Mouse (Mus musculus) stomach, postnatal 0 days (tissue): ENCODE data around the gene Slc25a12. TPM values are rescaled to one million over a fixed set of nuclear protein-coding genes. Genes with fewer than 3 reads are reported as not detected.

Experiments used
- ATAC-seq: fragments of 200-750 bp; cut with Nextera tagmentation; 2 replicates; pipeline ENCODE4 v1.8.0; 2017; ENCODE audit not compliant: low FRiP score, low TSS enrichment
- DNase-seq: peaks from one replicate; pipeline ENCODE4 v3.0.0-alpha.2; 2016; ENCODE audit warnings: low spot score
- H3K27ac ChIP-seq: fragments of 300-500 bp; sonication (generic); replicated peaks from 2 replicates; pipeline ENCODE4 v1.5.1; 2014; ENCODE audit warnings: mild to moderate bottlenecking, control low read depth
- H3K27me3 ChIP-seq: fragments of 300-500 bp; sonication (generic); 2 replicates; pipeline ENCODE4 v1.6.1; 2014; ENCODE audit warnings: low read length; ENCODE audit not compliant: control insufficient read depth, insufficient read depth
- H3K36me3 ChIP-seq: fragments of 300-500 bp; sonication (generic); 2 replicates; pipeline ENCODE4 v1.6.1; 2014; ENCODE audit warnings: low read length, mixed read lengths; ENCODE audit not compliant: control insufficient read depth, insufficient read depth
- H3K4me1 ChIP-seq: fragments of 300-500 bp; sonication (generic); replicated peaks from 2 replicates; pipeline ENCODE4 v1.6.1; 2014; ENCODE audit warnings: antibody characterized with exemption; ENCODE audit not compliant: control insufficient read depth, insufficient read depth
- H3K4me2 ChIP-seq: fragments of 300-500 bp; sonication (generic); replicated peaks from 2 replicates; pipeline ENCODE4 v1.6.1; 2014; ENCODE audit warnings: low read depth, mild to moderate bottlenecking, control low read depth, moderate library complexity
- H3K4me3 ChIP-seq: fragments of 300-500 bp; sonication (generic); 2 replicates; pipeline ENCODE4 v1.5.1; 2014; ENCODE audit warnings: low read depth, low read length, control low read depth
- H3K9ac ChIP-seq: fragments of 300-500 bp; sonication (generic); 2 replicates; pipeline ENCODE4 v1.6.1; 2014; ENCODE audit warnings: mild to moderate bottlenecking, low read length, control low read depth, mixed read lengths
- H3K9me3 ChIP-seq: fragments of 300-500 bp; sonication (generic); 2 replicates; pipeline ENCODE4 v1.6.1; 2016; ENCODE audit warnings: low read length; ENCODE audit not compliant: control insufficient read depth
- CTCF ChIP-seq: IDR thresholded peaks from 2 replicates; pipeline ENCODE4 v1.5.1; 2016; ENCODE audit warnings: antibody characterized with exemption, low read depth, mild to moderate bottlenecking, moderate library complexity
- EP300 ChIP-seq: optimal IDR thresholded peaks from 2 replicates; pipeline ENCODE3; 2016; ENCODE audit warnings: antibody characterized with exemption
- WGBS: fragments of 180-500 bp; shearing (Covaris S2); extraction: QIAGEN DNeasy Blood & Tissue Kit; methylation state at CpG from one replicate; pipeline ENCODE4 v1.1.7; 2014; 5-methylcytosine and 5-hydroxymethylcytosine counted together
- polyA plus RNA-seq: library from polyadenylated mRNA; unstranded; fragments of >200 nt; fragmentation: Nextera tagmentation; extraction: Ambion mirVana; gene quantifications from 2 replicates; pipeline ENCODE4 v1.2.1, GENCODE M21; 2015

Gene Slc25a12
- polyA plus RNA-seq, 1 experiment from 2014 or later = 28.0 TPM

- DNase-seq (no peak), ATAC-seq (no peak)
- Histone ChIP-seq H3K9me3 (no peaks in the 10 kb centered on the region), H3K4me3 (no peak overlapping the region), H3K27me3 (no peaks in the 10 kb centered on the region), H3K9ac (no peak overlapping the region), H3K36me3 (0 out of 2 replicates have a peak, but pooled peaks cover 4% of the 10 kb centered on the region), H3K27ac (no peak overlapping the region), H3K4me1 (no peaks in the 10 kb centered on the region), H3K4me2 (no peak overlapping the region)
- TF ChIP-seq CTCF = no peak
- TF ChIP-seq EP300 = no peak
- WGBS = 62% methylated on average over 5 of the region's 6 CpGs
Observed at GRCm38 (mm10) chr2:71336209-71336608, 31.3 kb downstream of the Slc25a12 start.

DNA sequence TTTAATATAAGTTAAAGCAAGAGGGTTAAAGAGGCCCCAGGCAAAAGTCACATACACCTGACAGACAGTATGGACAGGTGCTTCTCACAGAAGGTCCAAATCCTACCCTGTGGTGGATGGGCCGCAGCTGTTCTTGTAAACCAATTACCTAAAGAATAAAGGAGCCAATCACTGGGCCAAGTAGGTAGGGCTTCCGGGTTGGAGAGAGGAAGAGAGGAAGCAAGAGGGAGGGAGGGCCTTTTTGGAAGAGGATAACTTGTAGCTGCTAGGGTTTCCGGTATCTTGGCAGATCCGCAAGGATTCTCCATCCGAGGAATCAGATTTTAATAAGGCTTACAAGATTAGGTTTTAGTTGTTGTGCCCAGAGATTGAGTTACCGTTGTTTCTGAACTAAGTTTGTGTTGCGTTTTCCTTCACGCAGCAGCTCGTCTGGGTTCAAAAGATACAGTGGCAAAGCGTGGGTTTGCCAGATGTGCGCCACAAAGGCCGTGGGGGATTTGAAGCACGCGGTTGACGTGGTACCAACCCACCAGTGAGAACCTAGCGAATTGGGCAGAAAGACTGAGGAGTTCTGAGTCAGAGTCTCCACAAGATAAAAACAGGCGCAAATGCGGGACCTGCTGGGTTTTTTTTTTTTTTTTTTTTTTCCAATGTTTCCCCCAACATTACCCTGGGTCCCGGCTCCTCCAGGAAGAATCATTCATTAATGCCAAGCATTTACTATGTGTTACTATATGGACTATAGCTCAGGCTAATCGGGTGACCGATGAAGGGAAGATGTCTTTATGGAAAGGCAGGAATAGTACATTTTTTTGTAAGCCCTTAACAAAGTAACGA is 33.3 kb downstream of the Slc25a12 start:
- H3K36me3 ChIP-seq = 0 out of 2 replicates have a peak, but pooled peaks cover 4% of the 10 kb centered on the region
- no peak overlapping the region for H3K27ac ChIP-seq
- no peaks in the 10 kb centered on the region for H3K27me3 ChIP-seq
- DNase-seq = no peak
- TF ChIP-seq EP300 = no peak
- no peak for TF ChIP-seq CTCF
- H3K4me3 ChIP-seq = no peak overlapping the region
- no peak for ATAC-seq
- no peaks in the 10 kb centered on the region for H3K4me1 ChIP-seq
- H3K9me3 ChIP-seq = no peaks in the 10 kb centered on the region
- 92% methylated on average over 22 of the region's 22 CpGs for WGBS
- no peak overlapping the region for H3K4me2 ChIP-seq
- H3K9ac ChIP-seq = no peak overlapping the region

- Histone ChIP-seq H3K4me3 (no peak overlapping the region), H3K9me3 (no peaks in the 10 kb centered on the region), H3K36me3 (peaks cover 7% of the 10 kb centered on the region; the same call in 1 of the 2 replicates), H3K9ac (no peak overlapping the region), H3K27me3 (no peaks in the 10 kb centered on the region), H3K4me2 (no peak overlapping the region), H3K27ac (no peak overlapping the region), H3K4me1 (no peaks in the 10 kb centered on the region)
- TF ChIP-seq CTCF = no peak
- TF ChIP-seq EP300 = no peak
- DNase-seq (no peak), ATAC-seq (no peak)
- WGBS = 91% methylated on average over 3 of the region's 3 CpGs
Observed at GRCm38 (mm10) chr2:71329761-71330160, 37.8 kb downstream of the Slc25a12 start.

- no peaks in the 10 kb centered on the region for H3K9me3 ChIP-seq
- no peak overlapping the region for H3K4me2 ChIP-seq
- 66% methylated on average over 15 of the region's 15 CpGs for WGBS
- ATAC-seq = no peak
- DNase-seq = no peak
- TF ChIP-seq CTCF = no peak
- no peak for TF ChIP-seq EP300
- no peaks in the 10 kb centered on the region for H3K4me1 ChIP-seq
- H3K36me3 ChIP-seq = peaks cover 7% of the 10 kb centered on the region; the same call in 1 of the 2 replicates
- H3K4me3 ChIP-seq = no peak overlapping the region
- H3K27me3 ChIP-seq = no peaks in the 10 kb centered on the region
- no peak overlapping the region for H3K9ac ChIP-seq
- H3K27ac ChIP-seq = no peak overlapping the region
Observed at GRCm38 (mm10) chr2:71328391-71329160, 39.0 kb downstream of the Slc25a12 start.

- Histone ChIP-seq H3K27me3 (no peaks in the 10 kb centered on the region), H3K9me3 (no peaks in the 10 kb centered on the region), H3K9ac (no peak overlapping the region), H3K4me3 (no peak overlapping the region), H3K4me1 (no peaks in the 10 kb centered on the region), H3K27ac (no peak overlapping the region), H3K4me2 (no peak overlapping the region), H3K36me3 (peaks cover 7% of the 10 kb centered on the region; the same call in 1 of the 2 replicates)
- WGBS = 79% methylated on average over 2 of the region's 2 CpGs
- DNase-seq (no peak), ATAC-seq (no peak)
- TF ChIP-seq CTCF (no peak), EP300 (no peak)
Observed at GRCm38 (mm10) chr2:71327715-71328114, 39.8 kb downstream of the Slc25a12 start.
